Mouse (Mus musculus) ovary, postnatal 10 days (tissue): ENCODE results near the gene Fads6.

Experiments
- DNase-seq: peaks from one replicate; pipeline ENCODE4 v3.0.0; 2022; ENCODE audit warnings: low spot score

Fads6 gene

GRCm38 (mm10) chr11:115300745-115301144 is 3.3 kb upstream of the Fads6 start:
- DNase-seq: no peak

DNA sequence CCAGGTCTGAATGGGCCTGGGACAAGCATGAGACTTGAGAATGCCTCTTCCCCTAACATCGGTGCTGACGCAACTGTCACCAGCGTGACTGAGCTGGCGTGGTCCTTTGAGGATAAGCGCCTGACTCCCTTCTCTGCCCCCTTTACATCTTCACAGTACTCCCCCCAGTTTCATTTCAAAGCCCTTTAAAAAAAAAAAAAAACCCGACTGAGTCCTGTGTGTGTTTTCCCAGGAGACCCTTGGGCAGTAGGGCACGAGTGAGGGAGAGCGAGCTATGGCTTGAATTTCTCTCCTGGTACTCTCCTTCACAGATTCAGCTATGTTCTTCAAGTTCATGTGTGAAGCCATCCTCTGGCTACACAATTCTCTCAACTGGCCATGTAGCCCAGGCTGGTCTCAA is 697 bp upstream of the Fads6 start:
- no peak for DNase-seq

DNA sequence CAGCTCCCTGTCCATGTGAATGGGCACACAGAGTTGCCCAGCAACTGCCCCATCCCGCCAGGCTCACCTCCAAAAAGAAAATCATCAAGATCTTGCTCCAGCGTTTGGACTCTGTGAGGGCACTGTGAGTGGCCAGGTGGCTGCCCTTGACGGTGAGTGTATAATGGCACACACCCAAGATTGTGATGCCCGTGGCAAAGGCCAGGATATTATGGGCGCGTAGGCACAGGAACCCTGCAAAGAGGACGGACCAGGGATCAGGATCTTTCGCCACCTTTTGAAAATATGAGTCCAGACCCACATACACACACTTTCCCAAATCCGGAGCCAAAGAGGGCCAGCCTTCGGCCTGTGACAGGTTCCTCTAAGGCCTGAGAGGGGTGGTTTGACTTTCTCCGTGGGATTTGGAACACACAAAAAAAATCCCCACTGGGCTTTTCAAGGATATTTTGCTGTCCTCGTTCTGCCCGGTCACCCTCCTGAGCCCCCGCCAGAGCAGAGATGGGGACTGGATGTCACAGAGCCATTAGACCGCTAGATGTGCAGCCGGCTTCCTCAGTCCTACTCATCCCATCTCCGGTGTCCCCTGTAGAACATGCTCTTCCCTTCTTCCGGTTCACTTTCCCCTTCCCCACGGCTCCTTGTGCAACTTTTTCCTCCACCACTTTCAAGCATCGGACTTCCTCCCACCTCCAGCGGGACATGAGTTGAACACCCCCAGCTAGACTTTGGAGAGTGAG is 822 bp downstream of the Fads6 start:
- no peak for DNase-seq

DNA sequence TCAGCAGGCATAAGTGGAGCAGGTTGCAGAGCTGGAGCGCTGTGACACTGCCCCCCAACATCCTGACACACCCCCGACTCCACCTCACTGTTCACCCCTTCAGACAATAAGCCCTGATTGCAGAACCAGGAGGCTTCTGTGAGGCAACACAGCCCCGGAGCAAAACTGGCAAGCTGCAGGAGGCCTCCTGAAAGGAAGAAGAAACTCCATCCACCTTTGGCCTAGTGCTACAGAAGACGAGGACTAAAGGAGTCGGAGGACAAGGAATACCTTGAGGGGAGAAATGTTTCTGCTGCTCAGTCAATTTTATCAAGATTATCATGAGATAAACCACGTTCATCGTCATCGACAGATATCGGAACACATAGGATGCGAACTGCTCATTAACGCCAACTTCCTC is 1.5 kb downstream of the Fads6 start:
- no peak for DNase-seq

DNA sequence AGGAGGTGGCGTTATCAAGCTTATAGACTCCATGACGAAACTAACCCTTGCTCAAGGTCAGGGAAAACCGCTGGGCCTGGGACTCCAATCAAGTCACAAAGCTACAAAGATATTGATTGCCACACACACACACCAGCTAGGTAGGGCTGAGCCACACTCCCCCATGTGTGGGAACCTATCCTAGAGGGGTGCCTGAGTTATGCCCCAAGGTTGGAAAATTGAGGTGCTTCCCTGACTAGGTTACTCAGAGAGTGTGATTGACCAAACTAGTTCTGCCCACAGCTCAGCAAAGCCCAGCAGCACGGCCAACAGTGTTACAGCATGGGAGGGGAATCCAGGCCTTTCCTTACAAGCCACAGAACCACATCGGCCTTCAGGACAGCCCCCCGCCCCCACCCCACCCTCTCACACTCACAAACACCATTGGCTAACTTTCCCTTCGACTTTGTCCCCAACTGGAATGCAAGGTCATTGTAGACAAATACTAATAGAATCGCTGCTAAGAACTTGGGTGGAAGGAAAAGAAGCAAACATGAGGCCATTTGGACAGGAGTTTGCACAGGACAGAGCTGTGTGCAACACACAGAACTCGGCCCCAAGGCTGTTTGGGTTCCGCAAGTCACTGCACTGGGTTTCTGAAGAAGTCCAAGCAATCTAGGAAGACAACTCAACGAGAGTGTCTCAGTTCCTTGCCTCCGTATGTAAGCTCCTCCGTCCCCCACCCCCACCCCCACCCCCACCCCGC is 4.7 kb downstream of the Fads6 start:
- DNase-seq: no peak

DNA sequence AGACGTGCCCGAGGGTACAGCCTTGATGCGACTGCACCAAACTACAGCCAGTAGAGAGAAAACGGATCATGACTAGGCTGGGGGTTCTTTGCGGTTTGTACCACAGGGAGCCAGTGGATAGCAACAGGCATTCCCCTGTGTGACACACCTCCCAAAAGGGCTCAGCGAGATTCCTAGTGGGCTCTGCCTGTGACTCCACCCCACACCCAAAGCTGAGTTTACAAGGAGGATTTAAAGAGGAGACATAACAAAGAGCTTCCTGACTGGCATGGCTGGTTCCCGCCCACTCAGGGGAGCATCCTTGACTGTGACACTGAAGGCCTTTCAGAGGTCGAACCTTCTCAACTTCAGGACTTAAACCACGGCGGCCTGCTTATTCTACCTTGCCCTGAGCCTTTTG is 6.0 kb downstream of the Fads6 start:
- DNase-seq: no peak

DNA sequence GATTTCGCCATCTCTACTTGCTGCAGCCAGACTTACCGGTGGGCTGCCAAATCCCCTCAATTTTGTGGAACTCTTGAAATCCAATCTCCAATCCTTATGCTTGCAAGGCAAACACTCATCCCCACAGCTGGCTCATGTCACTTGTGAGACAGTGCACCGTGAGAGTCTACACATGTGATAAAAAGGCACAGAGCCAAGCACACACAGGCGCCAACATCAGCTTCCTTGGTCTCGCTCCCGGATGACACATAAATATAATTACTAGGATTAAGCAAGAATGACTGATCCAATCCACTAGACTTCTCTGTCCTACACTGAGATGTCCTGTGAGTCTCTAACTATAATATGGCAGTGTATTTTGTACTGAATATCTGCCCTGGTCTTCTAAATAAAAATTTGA is 6.5 kb downstream of the Fads6 start:
- DNase-seq: no peak

GRCm38 (mm10) chr11:115290314-115290713 is 7.1 kb downstream of the Fads6 start:
- no peak for DNase-seq

- no peak for DNase-seq
Observed at GRCm38 (mm10) chr11:115289885-115290284, 7.6 kb downstream of the Fads6 start.

- DNase-seq: no peak
Observed at GRCm38 (mm10) chr11:115288305-115288704, 9.2 kb downstream of the Fads6 start.

- DNase-seq: no peak
Observed at GRCm38 (mm10) chr11:115287386-115287785, 10.1 kb downstream of the Fads6 start.

DNA sequence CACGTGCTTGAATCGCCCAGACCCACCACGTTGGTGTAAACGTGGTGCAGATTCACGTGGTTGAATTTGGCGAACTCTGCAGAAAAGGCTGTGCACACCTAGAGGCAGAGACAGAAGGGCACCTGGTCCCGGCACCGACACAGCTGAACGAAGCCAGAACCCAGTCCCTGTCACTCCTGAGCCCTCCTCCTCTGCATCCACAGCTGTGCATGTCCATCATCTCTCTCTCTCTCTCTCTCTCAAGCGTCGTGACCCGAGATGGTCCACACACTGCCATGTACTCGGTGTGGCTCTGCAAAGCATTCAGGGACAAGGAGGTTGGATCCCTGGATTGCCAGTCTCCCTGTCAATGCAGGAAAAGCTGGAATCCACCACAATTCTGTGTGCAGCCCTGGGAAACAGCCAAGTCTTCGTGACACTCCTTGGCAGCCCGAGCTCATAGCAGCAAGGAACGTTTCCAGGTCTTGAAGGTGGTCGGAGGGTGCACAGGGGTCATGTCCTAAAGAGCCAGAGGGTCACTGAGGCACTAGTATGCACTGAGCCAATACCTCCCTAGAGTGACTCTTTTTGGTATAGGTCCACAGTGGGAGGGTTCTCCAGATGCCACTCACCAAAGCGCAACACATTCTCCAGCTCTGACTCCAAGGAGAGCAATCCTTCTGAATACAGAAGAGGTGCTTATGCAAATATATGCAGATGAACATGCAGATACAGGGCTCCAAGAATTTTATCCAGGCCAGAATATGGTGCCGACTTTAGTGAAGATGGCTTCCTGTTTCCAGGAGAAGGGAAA is 11.1 kb downstream of the Fads6 start:
- no peak for DNase-seq

- no peak for DNase-seq
Observed at GRCm38 (mm10) chr11:115285282-115285681, 12.2 kb downstream of the Fads6 start.

DNA sequence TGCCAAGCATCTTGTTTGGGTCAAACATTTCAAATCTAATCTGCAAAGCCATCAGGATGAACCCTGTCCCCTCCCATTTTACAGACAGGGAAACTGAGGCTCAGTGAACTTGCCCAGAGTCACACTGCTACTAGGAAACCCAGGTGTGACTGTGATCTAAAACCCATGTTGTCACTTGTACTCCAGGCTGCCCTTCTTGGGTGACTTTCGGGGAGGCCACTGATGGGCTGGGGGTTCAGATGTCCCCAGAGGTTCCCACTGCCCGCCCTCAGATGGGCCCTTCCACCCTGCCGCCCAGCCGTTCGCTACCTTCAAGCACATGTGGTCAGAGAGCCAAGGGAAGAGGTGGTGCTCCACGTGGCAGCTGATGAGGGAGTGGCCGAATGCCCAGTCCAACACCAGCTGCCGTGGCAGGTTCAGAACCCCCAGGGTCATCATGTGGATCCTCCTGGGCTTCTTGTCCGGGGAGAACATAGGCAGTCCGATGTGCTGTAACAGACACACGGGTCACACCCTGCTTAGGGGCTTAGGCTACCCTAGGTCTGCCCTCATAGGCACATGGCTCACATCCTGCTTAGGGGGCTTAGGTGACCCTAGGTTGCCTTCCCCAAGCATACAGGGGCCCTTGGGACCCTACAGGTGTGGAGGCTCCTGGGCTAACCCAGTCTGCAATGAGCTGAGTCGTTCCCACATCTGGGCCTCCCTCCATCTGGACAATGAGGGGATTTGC is 13.4 kb downstream of the Fads6 start:
- DNase-seq: no peak

- no peak for DNase-seq
Observed at GRCm38 (mm10) chr11:115283486-115283765, 14.0 kb downstream of the Fads6 start.

DNA sequence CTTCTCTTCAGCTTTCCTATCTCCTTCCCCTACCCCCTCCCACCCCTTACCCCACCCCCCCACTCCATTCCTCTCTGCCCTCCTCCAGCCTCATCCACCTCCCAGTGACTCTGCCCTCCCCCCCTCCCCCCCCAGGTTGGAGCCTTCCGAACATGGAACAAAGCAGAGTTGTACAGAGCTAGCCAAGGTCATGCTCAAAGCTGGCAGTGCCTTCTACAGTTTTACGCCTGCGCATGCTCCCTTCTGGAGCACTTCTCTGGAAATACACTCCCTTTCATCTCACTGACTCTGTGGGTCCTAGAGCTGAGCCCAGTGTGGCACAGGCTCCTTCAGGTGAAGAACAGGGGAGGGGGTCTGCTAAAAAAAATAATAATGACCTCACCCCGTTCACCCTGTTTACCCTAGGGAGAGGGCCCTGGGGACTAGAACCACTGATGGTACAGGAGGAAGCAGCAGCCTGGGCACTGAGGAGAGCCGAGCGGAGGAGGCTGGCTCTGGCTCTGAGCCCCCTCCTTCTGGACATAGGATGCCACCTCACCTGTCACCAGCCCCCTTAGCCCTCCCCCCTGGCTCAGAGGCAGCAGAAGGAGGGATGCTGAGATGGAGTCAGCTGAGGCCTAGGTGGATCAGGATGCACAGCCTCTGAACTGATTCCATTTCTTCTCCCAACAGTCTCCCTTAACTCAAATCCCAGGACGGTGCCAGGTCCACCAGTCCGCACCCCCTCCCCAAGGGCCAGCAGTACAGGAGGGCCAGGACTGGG is 14.6 kb downstream of the Fads6 start:
- no peak for DNase-seq

DNA sequence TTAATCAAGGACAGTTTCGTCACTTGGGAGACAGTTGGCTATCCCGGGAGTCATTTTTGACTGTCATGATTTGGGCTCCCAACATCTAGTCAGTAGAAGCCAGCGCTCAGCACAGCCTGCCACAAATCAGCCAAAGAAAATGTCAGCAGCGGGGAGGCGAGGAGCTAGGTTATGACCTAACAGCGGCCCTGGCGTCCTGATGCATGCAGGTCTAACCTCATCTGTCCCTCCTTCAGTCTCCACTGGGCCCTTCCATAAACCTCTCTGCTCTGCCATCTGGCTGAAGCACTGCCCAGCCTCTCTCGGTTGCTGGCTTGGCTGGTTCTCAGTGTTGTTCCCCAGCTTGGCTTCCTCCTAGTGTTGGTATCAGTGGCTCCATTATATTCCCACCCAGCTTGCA is 15.2 kb downstream of the Fads6 start:
- DNase-seq: no peak

GRCm38 (mm10) chr11:115279726-115280125 is 17.7 kb downstream of the Fads6 start:
- DNase-seq: no peak

DNA sequence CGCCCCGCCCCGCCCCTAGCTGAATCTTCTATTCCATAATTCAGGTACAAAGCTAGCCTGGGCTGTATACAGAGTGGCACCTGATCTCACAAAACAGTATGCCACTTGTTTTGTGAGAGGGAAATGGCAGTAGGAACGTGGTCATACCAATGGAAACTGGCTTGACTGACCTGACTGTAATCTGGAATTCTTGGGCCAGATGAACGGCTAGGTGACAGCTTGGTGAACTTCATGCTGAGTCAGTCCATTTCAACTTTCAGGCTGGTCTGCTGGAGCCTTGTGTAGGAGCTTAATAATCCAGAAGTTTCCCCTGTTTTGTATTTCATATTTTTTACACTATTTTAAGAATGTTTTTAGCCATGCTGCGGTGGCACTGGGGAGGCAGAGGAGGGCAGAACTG is 19.3 kb downstream of the Fads6 start:
- DNase-seq: no peak

GRCm38 (mm10) chr11:115277604-115277975 is 19.9 kb downstream of the Fads6 start:
- DNase-seq: no peak

GRCm38 (mm10) chr11:115276780-115277603 is 20.5 kb downstream of the Fads6 start, which contains the start of gene Fdxr:
Fdxr (minus strand) TSS chr11:115277050.
- peak; percentile 86 for DNase-seq
